Mouse (Mus musculus): ENCODE measurements around the gene Ccl6. TPM values are rescaled to one million over a fixed set of nuclear protein-coding genes. Genes with fewer than 3 reads are reported as not detected.
A peak's percentile ranks its signal among the peaks of the same experiment; 100 is the strongest.

Gene Ccl6
- 1 to 10 TPM; 1.1 to 1.7 TPM for total RNA-seq (2021)
- long read RNA-seq, partial matches to known transcripts: 0 of 1 reads
- long read RNA-seq, other reads (novel, unspliced or antisense): 0 of 1 reads

DNA sequence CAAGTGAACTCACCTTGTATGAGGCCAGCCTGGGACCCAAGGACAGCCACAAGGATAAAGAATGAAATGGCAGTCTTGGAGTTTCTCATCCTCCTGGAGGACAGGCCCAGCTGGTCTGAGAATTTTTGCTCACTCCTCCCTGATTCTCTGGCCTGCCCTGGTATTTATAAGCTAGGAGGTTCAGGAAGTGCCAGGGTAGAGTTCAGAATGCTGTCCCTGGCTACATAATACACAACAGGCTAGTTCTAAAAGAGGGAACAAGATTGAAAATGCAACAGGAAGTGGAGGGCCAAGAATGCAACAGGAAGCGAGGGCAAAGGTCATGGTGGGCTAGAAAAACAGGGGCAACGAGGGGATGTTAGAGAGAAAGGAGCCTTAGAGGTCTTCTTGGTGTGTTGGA, at the start of gene Ccl6:
Ccl6 (minus strand) TSS at position 235 of the 400 bp plus-strand sequence.
- no peak for DNase-seq (ENCODE audit: low spot score in 2 of 2)

DNA sequence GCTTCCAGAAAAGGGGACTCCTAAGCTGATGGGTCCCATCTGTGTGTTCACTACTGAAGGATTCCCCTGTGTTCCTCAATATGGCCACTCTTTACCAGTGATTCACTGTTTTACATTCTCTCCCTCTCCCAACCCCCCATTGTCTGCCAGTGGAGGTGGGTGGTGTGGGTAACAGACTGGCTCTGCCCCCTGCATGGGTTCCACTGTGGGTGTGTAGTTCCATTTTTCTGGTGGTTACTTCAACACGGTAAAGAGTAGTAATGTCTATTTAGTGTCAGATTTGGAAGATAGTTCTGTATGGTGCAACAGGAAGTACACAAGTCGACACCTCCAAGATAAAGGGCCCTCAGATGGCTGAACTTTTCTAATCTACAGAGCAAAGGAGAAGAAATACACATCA, 48.3 kb upstream of the Ccl6 start:
- no peak for DNase-seq (ENCODE audit: low spot score in 2 of 2)

DNA sequence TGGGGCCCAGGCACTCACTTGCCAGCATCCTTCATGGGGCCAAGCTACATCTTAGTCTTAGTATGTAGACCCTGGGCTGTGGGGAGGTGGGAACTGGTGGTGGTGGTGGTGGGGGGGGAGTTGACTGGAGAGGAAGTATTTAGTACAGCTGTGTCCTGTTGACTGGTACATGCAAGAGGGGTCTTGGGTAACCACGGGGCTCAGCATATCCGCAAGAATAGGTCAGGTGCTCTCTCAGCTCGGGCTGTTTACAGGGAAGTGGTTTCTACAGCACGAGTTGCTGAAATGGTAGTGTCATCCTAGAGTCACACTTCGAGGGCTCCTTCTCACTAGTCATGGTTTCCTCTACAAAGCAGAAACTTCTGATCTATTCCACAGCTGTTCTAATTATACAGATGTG, 47.3 kb upstream of the Ccl6 start:
- no peak for DNase-seq (ENCODE audit: low spot score in 2 of 2)

DNA sequence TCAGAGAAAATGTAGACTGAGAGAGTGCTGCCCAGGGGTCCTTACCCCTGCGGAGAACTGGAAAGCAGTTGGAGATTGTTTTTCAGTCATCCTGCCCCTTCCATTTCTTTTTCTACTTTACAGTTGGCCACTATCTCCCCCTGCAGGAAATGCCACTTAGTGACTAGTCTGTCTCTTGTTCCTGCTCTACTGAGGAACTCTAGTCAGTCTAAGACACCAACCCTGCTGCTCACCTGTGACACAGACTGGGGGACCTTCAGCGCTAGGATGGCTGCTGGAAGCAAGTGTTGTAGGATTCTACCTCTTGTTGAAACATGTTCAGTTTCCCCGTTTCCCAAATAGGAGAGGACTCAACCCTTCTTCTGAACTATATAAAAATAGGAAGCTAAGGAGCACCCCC, 46.6 kb upstream of the Ccl6 start:
- no peak for DNase-seq (ENCODE audit: low spot score in 2 of 2)

DNA sequence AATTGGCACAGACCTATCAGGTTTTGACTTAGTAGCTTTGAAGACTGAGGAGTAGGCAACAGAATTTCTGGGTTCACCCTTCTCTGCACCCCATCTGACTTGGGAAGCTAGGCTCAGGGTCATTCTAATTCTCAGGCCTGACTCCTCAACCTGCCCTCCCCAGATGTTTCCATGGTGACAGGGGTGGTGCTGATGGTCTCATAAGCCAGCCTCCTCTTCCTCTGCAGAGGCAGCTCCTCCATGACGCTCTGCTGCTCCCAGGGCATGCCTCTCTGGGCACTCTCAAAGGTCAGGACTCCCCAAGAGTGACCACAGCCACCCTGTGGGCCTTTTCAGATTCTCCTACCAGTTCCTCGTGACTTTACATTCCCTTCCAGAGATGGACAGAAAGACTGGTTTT, 46.0 kb upstream of the Ccl6 start:
- DNase-seq (ENCODE audit: low spot score in 2 of 2): no peak

DNA sequence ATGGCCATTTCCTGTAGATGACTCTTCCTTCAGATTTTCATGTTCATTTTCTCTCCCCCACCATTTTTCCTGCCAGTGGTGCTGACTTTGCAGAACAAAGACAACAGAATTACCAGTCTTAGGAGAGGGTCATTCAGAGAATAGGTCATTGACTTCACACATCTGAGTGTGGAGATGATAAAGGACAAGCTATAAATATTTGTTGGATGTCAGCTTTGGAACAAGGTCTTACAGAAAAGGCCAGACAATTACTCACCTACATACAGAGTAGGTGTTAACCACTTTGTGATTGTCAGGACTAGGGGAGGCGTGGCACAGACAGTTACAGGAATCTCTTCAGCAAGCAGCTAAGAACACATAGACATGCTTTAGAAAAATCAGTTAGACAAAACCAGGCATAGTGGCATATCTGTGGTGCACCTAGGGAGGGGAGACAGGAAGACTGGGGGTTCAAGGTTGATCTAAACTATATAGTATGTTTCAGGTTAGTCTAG, 43.9 kb upstream of the Ccl6 start:
- no peak for DNase-seq (ENCODE audit: low spot score in 2 of 2)

DNA sequence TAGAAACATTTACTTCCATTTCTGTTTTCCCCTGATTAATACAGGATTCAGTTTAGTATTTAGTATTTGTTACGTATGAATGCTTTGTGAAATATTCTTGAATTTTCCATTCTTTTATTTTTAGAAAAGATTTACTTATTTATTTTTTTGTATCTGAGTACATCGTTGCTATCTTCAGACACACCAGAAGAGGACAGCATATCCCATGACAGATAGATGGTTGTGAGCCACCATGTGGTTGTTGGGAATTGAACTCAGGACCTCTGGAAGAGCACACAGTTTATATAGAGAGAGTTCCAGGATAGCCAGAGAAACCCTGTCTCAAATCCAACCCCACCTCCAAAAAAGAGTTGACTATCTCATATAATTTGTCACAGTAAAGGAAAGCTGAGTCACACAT, 42.0 kb upstream of the Ccl6 start:
- DNase-seq (ENCODE audit: low spot score in 2 of 2): no peak

DNA sequence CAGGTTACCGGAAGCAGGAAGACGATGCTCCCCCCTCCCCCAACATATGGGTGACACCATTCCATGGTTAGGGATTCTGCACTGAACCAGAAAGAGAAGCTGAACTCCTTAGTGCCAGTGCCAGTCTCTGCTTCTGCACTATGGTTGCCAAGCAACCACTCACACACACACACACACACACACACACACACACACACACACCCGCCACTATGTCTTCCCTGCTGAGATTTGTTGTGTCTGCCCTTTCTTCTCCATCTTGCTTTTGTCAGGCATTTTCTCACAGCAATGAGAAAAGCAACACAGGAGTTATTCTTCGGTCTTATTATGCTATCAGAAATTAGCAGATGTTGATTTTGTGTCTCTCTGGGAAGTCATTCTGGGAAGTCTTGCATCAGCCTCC, 41.5 kb upstream of the Ccl6 start:
- no peak for DNase-seq (ENCODE audit: low spot score in 2 of 2)

DNA sequence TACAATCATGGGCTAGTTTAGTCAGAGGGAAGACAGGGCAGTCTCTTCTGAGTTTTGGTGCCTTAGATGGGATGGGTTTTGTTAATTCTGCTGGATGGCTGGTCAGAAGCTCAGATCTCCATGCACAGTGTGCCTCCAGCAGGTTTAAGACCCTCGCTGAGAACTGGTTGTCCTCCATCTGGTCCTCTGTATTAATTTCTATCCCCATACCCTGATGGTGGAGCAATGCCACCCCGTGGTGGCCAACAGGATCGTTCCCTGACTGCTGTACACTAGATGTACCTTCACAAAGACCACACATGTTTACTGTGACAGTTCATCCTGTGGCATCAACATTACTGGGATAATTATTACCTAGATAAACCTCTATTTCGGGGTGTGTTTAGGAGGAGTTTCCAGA, 39.9 kb upstream of the Ccl6 start:
- peak; percentile 13 for DNase-seq (ENCODE audit: low spot score in 2 of 2)

DNA sequence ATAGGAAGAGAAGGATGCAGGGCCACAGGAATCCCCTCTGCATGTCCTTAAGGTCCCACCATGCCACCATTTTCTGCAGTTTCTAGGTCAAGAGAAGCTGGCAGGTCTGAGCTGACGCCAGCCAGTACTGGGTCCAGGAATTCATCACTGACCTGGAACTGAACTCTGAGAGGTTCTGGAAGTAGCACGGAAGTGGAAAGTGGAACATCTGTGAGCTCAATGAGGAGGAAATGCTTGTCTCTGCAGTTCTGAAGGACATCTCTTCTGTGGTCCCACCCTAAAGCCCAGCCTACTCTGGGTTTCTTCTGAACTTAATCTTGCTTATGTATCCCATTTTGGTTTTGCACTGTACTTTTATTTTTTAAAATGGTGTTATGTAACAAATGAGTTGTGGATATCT, 38.2 kb upstream of the Ccl6 start:
- no peak for DNase-seq (ENCODE audit: low spot score in 2 of 2)

DNA sequence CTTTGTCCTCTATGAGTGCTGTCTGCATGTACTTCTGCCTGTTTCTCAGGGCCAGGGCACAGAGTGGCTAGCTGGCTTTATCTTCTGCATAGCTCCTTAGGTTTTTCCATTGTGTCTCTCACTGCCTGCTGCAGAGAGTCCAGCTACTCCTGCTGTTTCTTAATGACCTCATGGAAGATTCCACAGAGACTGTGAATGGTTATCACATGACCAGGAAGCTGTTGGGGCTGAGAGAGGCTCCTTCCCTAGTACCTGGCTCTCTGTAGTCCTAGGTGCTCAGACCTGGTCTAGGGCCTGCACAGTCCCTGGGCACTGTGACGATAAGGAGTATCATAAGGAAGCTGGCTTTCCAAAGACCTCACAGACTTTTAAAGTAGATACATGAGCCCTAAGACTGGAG, 37.7 kb upstream of the Ccl6 start:
- no peak for DNase-seq (ENCODE audit: low spot score in 2 of 2)

DNA sequence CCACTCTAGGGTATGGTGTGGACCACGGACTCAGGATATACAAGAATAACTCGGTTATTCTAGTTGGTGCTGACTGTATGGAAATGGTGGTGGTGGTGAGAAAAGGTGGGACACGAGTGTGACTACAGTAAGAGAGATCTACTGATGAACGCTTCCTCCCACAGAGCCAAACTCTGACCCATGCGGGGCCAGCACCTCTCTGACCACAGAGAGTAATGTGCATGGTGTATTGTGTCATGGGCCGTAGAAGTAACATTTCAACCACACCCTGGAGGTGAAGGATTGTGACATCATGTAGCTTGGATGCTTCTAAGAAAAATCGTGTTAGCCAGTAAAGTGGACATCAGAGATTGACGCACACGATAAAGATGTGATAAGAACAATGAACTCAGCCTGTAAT, 35.9 kb upstream of the Ccl6 start:
- no peak for DNase-seq (ENCODE audit: low spot score in 2 of 2)

DNA sequence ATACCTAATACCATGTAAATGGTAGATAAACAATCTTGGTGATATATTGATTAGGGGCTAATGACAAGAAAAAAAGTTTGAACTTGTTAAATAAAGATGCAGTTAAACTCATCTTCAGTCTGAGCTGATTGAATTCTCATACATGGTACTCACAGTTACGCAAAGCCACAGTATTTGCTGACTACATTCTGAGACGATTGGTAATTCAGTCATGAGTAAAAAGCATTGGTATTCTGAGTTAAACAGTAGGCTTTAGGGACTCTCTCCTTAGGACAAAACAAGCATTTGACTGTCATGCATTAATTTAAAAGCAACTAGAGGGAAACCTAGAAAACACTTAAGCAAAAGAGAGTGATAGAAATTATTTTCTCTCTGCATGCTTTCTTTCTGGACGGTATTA, 30.7 kb upstream of the Ccl6 start:
- DNase-seq (ENCODE audit: low spot score in 2 of 2): no peak

DNA sequence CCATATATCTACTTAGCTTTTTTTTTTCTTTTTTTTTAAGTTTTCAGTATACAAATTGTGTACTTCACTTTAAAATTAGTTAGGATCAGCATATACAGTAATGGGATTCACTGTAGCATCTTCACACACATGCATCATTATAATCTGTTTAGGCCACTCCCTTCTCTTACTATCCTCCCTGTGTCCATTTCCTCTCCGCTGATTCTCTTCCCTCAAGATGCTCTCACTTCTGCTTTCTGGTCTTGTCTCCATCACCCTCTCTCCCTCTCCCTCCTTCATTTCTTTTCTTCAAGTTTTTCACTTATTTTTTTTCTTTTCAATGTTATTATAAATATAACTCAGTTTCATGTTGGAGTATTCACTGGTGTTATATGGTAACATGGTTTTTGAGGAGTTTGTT, 26.1 kb upstream of the Ccl6 start:
- DNase-seq (ENCODE audit: low spot score in 2 of 2): no peak

DNA sequence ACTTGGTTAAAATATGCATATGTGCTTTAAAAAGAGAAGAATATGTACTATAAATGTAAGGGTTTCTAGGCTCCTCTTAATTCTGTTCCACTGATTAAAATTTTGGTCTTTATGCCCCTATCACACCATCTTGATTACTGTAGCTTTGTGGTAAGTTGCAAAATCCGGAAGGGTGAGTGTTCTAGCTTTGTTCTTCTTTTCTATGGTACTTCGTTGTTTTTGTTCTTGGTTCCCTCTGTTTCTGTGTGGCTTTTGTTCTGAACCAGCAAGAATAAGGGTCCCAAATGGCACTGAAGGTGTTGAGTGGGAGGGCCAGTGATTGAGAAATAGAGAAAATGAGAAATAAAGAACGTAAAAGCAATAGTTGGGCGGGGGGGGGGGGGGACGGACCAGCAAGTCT, 25.4 kb upstream of the Ccl6 start:
- no peak for DNase-seq (ENCODE audit: low spot score in 2 of 2)

DNA sequence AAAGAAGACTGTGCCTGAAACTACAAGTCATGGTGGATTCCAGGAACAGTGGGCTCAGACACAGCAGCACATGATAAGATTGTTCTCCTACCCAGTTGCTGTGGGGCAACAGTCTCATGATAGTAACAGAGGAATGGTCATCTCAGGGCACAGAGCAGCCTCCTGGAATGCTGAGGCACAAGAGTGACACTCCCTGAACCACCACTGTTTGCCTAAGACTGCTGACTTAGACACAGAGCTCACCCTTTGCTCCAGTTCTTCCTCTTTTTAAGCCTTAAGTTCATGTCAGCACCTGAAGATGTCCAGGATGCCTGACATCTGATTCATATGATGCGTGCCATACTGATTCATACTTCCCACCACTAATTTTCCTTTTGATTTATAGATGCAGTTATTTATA, 23.7 kb upstream of the Ccl6 start:
- no peak for DNase-seq (ENCODE audit: low spot score in 2 of 2)

DNA sequence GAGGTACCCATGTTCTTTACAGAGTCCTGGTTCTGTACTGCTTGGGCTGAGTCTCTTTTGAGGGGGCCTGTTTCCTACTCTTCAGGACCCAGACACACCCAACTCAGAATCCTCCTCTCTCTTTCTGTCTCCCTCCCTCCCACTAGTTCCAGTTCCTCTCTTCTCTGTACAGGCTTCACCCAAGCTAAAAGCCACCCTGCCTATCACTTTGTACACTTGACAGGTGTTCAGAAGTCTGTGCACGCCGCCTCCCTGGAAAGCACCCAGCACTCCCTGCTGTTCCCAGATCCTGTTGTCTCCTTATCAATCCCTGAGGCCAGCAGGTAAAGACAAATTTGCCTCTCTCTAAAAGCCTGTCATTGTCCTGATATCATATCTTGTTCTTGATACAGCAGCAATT, 18.0 kb upstream of the Ccl6 start:
- DNase-seq (ENCODE audit: low spot score in 2 of 2): no peak

DNA sequence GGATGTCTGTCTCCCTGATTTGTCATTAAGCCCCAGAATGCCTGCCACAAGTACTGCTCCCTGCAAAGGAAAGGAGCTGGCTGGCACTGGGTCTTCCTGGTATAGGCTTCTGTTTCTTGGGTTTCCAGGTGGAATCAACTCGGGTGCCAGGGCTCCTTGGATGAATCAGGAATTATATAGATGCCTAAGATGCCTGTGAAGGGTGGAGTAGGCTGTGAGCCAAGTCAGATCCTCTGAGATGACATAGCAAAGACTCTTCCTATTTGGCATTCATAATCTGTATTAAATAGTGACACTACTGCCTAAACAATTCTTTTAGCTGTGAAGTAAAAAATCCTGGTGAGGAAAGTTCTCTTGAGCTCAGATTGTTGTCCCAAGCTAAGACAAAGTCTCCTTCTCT, 13.5 kb upstream of the Ccl6 start:
- DNase-seq (ENCODE audit: low spot score in 2 of 2): no peak

DNA sequence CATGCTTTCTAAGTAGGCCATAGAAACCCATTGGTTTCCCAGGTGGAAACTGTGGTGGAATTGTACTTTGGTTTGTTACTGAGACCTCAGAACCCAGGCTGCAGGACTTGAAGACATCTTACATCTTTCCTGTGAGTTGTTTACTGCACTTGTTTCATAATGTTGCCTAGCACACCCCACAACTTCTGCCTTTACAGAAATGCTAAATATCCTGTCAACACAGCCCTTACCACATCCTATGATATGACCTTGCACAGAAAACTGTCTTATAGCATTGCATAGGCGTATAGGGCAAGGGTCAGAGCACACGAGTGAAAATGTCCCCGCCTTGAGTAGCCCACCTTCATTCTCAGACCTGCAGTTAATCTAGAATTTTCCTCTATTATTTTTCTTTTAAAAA, 12.6 kb upstream of the Ccl6 start:
- no peak for DNase-seq (ENCODE audit: low spot score in 2 of 2)

DNA sequence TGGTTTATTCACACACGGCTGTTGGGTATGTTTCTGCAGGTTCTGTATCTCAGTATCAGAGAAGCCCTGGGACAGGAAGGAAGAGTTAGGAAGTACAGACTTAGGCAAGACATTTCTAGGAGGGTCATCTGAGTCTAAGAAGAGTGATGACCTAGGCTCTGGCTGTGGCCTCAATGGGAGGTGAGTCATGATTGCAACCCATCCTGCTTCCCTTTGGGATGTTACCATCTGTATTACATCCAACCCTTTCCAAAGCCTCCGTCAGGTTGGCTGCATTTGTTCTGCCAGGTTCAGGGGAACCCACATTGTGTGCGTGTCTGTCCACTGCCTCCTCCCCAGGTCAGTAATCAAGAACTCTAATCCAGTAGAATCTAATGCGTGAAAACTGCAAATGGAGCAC, 11.8 kb upstream of the Ccl6 start:
- no peak for DNase-seq (ENCODE audit: low spot score in 2 of 2)

DNA sequence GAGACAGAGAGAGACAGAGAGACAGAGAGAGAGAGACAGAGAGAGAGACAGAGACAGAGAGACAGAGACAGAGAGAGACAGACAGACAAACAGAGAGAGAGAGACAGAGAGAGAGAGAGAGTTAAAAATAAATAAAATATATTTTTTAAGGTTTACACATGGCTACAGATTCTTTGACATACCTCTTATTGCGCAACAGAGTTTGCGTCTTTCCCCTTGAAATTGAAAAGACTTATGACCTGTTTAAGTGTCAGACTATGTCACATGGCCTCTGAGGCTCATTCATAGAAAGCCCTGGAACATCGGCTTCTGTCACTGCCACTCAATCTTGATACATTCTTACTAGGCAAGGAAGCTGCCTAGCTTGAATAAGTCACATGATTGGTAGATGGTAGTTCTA, 10.5 kb upstream of the Ccl6 start:
- DNase-seq (ENCODE audit: low spot score in 2 of 2): no peak

DNA sequence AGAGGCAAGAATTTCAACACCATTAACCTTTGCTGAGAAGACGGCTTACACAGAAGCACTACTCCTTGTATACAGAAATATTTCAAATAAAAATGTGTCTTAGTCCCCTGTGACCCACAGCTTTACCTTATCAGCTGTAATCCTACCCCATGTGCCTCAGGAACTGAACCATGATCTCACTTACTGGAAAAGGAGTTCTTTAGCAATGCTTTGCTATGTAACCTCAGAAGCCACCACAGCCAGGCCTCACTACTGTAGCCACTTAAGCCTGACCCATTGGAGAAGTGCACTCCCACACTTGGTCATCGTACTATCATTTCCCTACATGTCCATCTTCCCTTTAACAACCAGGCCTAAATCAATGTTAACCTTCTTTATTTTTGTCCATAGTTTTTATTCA, 7.7 kb upstream of the Ccl6 start:
- no peak for DNase-seq (ENCODE audit: low spot score in 2 of 2)

DNA sequence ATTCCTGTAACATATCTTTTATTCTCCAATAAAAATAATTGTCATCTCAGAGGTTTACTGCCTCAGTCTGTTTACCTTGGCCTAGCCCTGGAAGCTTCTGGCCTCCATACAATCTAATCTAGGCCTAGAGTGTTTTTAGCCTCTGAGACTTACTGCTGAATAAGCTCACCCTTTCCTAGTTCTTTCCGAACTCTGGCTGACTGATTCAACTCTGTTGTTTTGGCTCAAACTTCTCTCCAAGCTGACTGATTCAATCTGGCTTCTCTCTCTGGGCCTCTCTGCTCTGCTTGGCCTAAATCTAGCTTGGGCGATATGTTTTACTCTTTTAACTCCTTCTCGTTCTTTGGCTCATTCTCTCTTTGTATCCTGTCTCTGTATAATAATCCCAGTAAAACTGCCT, 6.1 kb upstream of the Ccl6 start:
- DNase-seq (ENCODE audit: low spot score in 2 of 2): no peak

DNA sequence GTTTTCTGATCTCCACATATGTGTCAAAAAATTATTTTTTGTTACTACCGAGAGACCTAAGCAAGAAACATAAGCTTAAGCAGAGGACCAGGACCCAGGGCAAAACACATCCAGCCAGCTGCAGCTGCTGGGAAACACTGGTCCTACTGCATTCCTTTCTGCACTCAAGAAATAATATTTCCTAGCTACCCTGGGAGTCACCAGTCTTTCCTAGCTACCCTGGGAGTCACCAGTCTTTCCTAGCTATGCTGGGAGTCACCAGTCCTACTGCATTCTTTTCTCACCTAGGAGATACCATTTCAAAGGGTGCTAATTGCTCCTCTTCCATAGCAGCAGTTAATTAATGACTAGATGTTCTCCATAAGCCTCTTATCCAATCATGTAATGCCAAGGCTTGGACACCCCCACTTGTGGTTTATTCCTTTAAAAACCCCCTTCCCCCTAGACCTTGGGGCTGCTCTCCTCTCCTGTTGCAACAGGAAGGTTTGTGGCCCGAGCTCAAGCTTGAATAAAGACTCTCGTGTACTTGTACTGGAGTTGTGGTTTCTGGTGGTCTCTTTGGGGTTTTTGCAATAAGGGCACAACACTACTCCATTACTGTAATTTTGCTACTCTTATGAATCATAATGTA, 5.4 kb upstream of the Ccl6 start:
- DNase-seq (ENCODE audit: low spot score in 2 of 2): no peak

Data from layer of hippocampus, postnatal 10 days (tissue).